Mouse (Mus musculus): Measurements from ENCODE around the gene Rplp1. TPM values are rescaled to one million over a fixed set of nuclear protein-coding genes. Genes with fewer than 3 reads are reported as not detected.

The Rplp1 gene
- polyA plus RNA-seq, 1 experiment from 2014 or later = 942 TPM

- no peak overlapping the region for H3K4me2 ChIP-seq
- no peaks in the 10 kb centered on the region for H3K27me3 ChIP-seq
- H3K4me3 ChIP-seq = no peak overlapping the region
- no peak overlapping the region for H3K9ac ChIP-seq
- H3K36me3 ChIP-seq = no peaks in the 10 kb centered on the region
- H3K27ac ChIP-seq (replicated peaks) = no peak overlapping the region
- WGBS = 40% methylated on average over 11 of the region's 11 CpGs
- ATAC-seq (ENCODE audit: low FRiP score, low read depth) = peak; percentile 80
- no peaks in the 10 kb centered on the region for H3K9me3 ChIP-seq
- H3K4me1 ChIP-seq (replicated peaks) = peaks cover 20% of the 10 kb centered on the region
Measured at GRCm38 (mm10) chr9:61887661-61888379, 26.5 kb downstream of the Rplp1 start.

GRCm38 (mm10) chr9:61885964-61886363, 28.4 kb downstream of the Rplp1 start:
- no peaks in the 10 kb centered on the region for H3K27me3 ChIP-seq
- H3K9ac ChIP-seq = no peak overlapping the region
- H3K4me2 ChIP-seq = no peak overlapping the region
- no peaks in the 10 kb centered on the region for H3K9me3 ChIP-seq
- ATAC-seq (ENCODE audit: low FRiP score, low read depth) = no peak
- peaks cover 20% of the 10 kb centered on the region for H3K4me1 ChIP-seq (replicated peaks)
- no peak overlapping the region for H3K27ac ChIP-seq (replicated peaks)
- 83% methylated on average over 7 of the region's 7 CpGs for WGBS
- H3K36me3 ChIP-seq = no peaks in the 10 kb centered on the region
- H3K4me3 ChIP-seq = no peak overlapping the region

GRCm38 (mm10) chr9:61884936-61885335, 29.4 kb downstream of the Rplp1 start:
- Histone ChIP-seq H3K4me3 (no peak overlapping the region), H3K9ac (no peak overlapping the region), H3K4me1 (replicated peaks) (peaks cover 20% of the 10 kb centered on the region), H3K27ac (replicated peaks) (no peak overlapping the region; the same call in 1 of the 2 replicates), H3K36me3 (no peaks in the 10 kb centered on the region), H3K27me3 (no peaks in the 10 kb centered on the region), H3K4me2 (no peak overlapping the region), H3K9me3 (no peaks in the 10 kb centered on the region)
- no peak for ATAC-seq (ENCODE audit: low FRiP score, low read depth)
- WGBS = 26% methylated on average over 13 of the region's 13 CpGs

GRCm38 (mm10) chr9:61884375-61884774, 30.0 kb downstream of the Rplp1 start:
- ATAC-seq (ENCODE audit: low FRiP score, low read depth) = no peak
- no peaks in the 10 kb centered on the region for H3K36me3 ChIP-seq
- H3K9me3 ChIP-seq = no peaks in the 10 kb centered on the region
- H3K9ac ChIP-seq = no peak overlapping the region
- H3K27ac ChIP-seq (replicated peaks) = no peak overlapping the region; the same call in 1 of the 2 replicates
- WGBS = 53% methylated on average over 7 of the region's 7 CpGs
- no peak overlapping the region for H3K4me2 ChIP-seq
- H3K4me3 ChIP-seq = no peak overlapping the region
- H3K27me3 ChIP-seq = no peaks in the 10 kb centered on the region
- H3K4me1 ChIP-seq (replicated peaks) = peaks cover 17% of the 10 kb centered on the region

GRCm38 (mm10) chr9:61882179-61882578, 32.2 kb downstream of the Rplp1 start:
- no peak overlapping the region for H3K9ac ChIP-seq
- no peak overlapping the region for H3K4me2 ChIP-seq
- H3K4me3 ChIP-seq = no peak overlapping the region
- H3K36me3 ChIP-seq = no peaks in the 10 kb centered on the region
- H3K27ac ChIP-seq (replicated peaks) = no peak overlapping the region
- 76% methylated on average over 3 of the region's 3 CpGs for WGBS
- no peak for ATAC-seq (ENCODE audit: low FRiP score, low read depth)
- no peaks in the 10 kb centered on the region for H3K27me3 ChIP-seq
- H3K4me1 ChIP-seq (replicated peaks) = peaks cover 30% of the 10 kb centered on the region
- H3K9me3 ChIP-seq = no peaks in the 10 kb centered on the region

GRCm38 (mm10) chr9:61878889-61879288, 35.5 kb downstream of the Rplp1 start:
- Histone ChIP-seq H3K4me3 (no peak overlapping the region), H3K36me3 (no peaks in the 10 kb centered on the region), H3K27ac (replicated peaks) (no peak overlapping the region), H3K9me3 (no peaks in the 10 kb centered on the region), H3K9ac (no peak overlapping the region), H3K27me3 (no peaks in the 10 kb centered on the region), H3K4me1 (replicated peaks) (peaks cover 34% of the 10 kb centered on the region), H3K4me2 (no peak overlapping the region)
- ATAC-seq (ENCODE audit: low FRiP score, low read depth) = no peak
- 34% methylated on average over 2 of the region's 2 CpGs for WGBS

- no peak for ATAC-seq (ENCODE audit: low FRiP score, low read depth)
- Histone ChIP-seq H3K4me2 (peak overlapping the region; percentile 27; the same call in 1 of the 2 replicates), H3K9ac (no peak overlapping the region), H3K36me3 (no peaks in the 10 kb centered on the region), H3K4me3 (no peak overlapping the region), H3K27ac (replicated peaks) (no peak overlapping the region), H3K27me3 (no peaks in the 10 kb centered on the region), H3K4me1 (replicated peaks) (peaks cover 44% of the 10 kb centered on the region), H3K9me3 (no peaks in the 10 kb centered on the region)
- 10% methylated on average over 22 of the region's 22 CpGs for whole genome bisulfite sequencing
Measured at GRCm38 (mm10) chr9:61877373-61878112, 36.8 kb downstream of the Rplp1 start.

GRCm38 (mm10) chr9:61873325-61873724, 41.0 kb downstream of the Rplp1 start:
- no peak for ATAC-seq (ENCODE audit: low FRiP score, low read depth)
- no peak overlapping the region for H3K4me2 ChIP-seq
- no peaks in the 10 kb centered on the region for H3K9me3 ChIP-seq
- no peaks in the 10 kb centered on the region for H3K36me3 ChIP-seq
- H3K27me3 ChIP-seq = no peaks in the 10 kb centered on the region
- no peak overlapping the region for H3K9ac ChIP-seq
- no peak overlapping the region for H3K4me3 ChIP-seq
- 25% methylated on average over 8 of the region's 8 CpGs for WGBS
- peaks cover 51% of the 10 kb centered on the region for H3K4me1 ChIP-seq (replicated peaks)
- H3K27ac ChIP-seq (replicated peaks) = 0 out of 2 replicates have a peak overlapping the region, but pooled peaks have one; percentile 56

- ATAC-seq (ENCODE audit: low FRiP score, low read depth) = peak; percentile 63
- Histone ChIP-seq H3K4me2 (no peak overlapping the region), H3K4me3 (no peak overlapping the region), H3K27ac (replicated peaks) (peak overlapping the region; percentile 59), H3K36me3 (no peaks in the 10 kb centered on the region), H3K4me1 (replicated peaks) (peaks cover 44% of the 10 kb centered on the region), H3K9me3 (no peaks in the 10 kb centered on the region), H3K27me3 (0 out of 2 replicates have a peak, but pooled peaks cover 2% of the 10 kb centered on the region), H3K9ac (no peak overlapping the region)
- WGBS = 14% methylated on average over 8 of the region's 8 CpGs
Measured at GRCm38 (mm10) chr9:61872246-61872941, 41.9 kb downstream of the Rplp1 start.

- 15% methylated on average over 6 of the region's 6 CpGs for WGBS
- no peak overlapping the region for H3K4me2 ChIP-seq
- no peak overlapping the region for H3K4me3 ChIP-seq
- peak overlapping the region; percentile 59 for H3K27ac ChIP-seq (replicated peaks)
- no peak overlapping the region for H3K9ac ChIP-seq
- H3K9me3 ChIP-seq = no peaks in the 10 kb centered on the region
- 0 out of 2 replicates have a peak, but pooled peaks cover 2% of the 10 kb centered on the region for H3K27me3 ChIP-seq
- peaks cover 42% of the 10 kb centered on the region for H3K4me1 ChIP-seq (replicated peaks)
- peak; percentile 19; the same call in 1 of the 2 replicates for ATAC-seq (ENCODE audit: low FRiP score, low read depth)
- H3K36me3 ChIP-seq = no peaks in the 10 kb centered on the region
Measured at GRCm38 (mm10) chr9:61871839-61872238, 42.5 kb downstream of the Rplp1 start.

GRCm38 (mm10) chr9:61867659-61868058, 46.7 kb downstream of the Rplp1 start:
- H3K4me3 ChIP-seq = no peak overlapping the region
- H3K9ac ChIP-seq = no peak overlapping the region
- no peak overlapping the region for H3K4me2 ChIP-seq
- ATAC-seq (ENCODE audit: low FRiP score, low read depth) = no peak
- H3K4me1 ChIP-seq (replicated peaks) = peaks cover 20% of the 10 kb centered on the region
- H3K9me3 ChIP-seq = no peaks in the 10 kb centered on the region
- 71% methylated on average over 11 of the region's 11 CpGs for WGBS
- no peaks in the 10 kb centered on the region for H3K36me3 ChIP-seq
- H3K27ac ChIP-seq (replicated peaks) = no peak overlapping the region
- H3K27me3 ChIP-seq = 0 out of 2 replicates have a peak, but pooled peaks cover 2% of the 10 kb centered on the region

Measured in hindbrain, embryonic 15.5 days (tissue).